ENCODE assay signal across 8 mouse cellular contexts in the genomic region with DNA sequence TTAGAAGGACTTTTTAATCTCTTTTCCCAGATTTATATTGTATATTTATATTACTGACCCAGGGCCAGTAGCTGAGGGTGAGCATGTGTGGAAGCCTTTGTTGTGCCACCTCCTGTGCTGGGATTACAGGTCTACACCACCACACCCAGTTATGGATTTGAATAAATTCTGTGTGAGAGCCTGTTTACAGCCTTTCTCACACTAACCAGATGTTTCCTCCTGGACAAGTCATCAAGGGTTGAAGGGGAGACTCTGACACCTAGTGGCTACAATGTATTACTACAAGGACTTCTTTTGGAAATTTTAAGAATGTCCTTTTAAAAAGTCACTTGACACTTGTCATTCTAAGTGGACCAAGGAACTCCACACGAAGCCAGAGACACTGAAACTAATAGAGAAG. TPM values are rescaled to one million over a fixed set of nuclear protein-coding genes. Genes with fewer than 3 reads are reported as not detected.
DNase-seq lines count a peak whose midpoint lies in the region; ATAC-seq lines count a peak whose summit lies in the region.

No protein-coding gene starts in this region.

- peaks cover 19% of the 10 kb centered on the region for H3K4me1 ChIP-seq in liver, embryonic 13.5 days (replicated peaks)
- H3K4me1 ChIP-seq in liver, embryonic 12.5 days, result peaks cover 21% of the 10 kb centered on the region

- no peaks in the 10 kb centered on the region for H3K9me3 ChIP-seq in liver, embryonic 13.5 days (replicated peaks)
- H3K9me3 ChIP-seq in liver, embryonic 12.5 days (replicated peaks), result no peaks in the 10 kb centered on the region

- no peak for ATAC-seq in CD4-positive, CD25-positive, alpha-beta regulatory T cell, adult 4 months
- ATAC-seq in liver, embryonic 13.5 days (ENCODE audit: low read depth), result peak; percentile 47; the same call in 1 of the 2 replicates
- no peak; the same call in 1 of the 2 replicates for ATAC-seq in liver, embryonic 12.5 days
- ATAC-seq in hematopoietic stem cell, adult 5-6 weeks (replicated peaks in 1 of 2; ENCODE audit: insufficient read depth in 1 of 2, low FRiP score in 2 of 2, low TSS enrichment in 1 of 2, low read depth in 1 of 2, poor library complexity in 2 of 2, severe bottlenecking in 2 of 2), result peak; percentile 74 to 80

- H3K27me3 ChIP-seq in liver, embryonic 13.5 days, result no peaks in the 10 kb centered on the region
- H3K27me3 ChIP-seq in liver, embryonic 12.5 days (replicated peaks), result 0 out of 2 replicates have a peak, but pooled peaks cover 3% of the 10 kb centered on the region

- H3K36me3 ChIP-seq in liver, embryonic 13.5 days, result no peaks in the 10 kb centered on the region
- no peaks in the 10 kb centered on the region for H3K36me3 ChIP-seq in liver, embryonic 12.5 days

- H3K9ac ChIP-seq in liver, embryonic 13.5 days, result no peak overlapping the region
- H3K9ac ChIP-seq in liver, embryonic 12.5 days, result no peak overlapping the region

- no peak overlapping the region for H3K4me2 ChIP-seq in liver, embryonic 13.5 days
- H3K4me2 ChIP-seq in liver, embryonic 12.5 days, result no peak overlapping the region

- DNase-seq in CD4-positive, CD25-positive, alpha-beta regulatory T cell, adult 2 months (ENCODE audit: low read depth, low spot score), result peak; percentile 53
- no peak for DNase-seq in liver, embryonic 13.5 days
- DNase-seq in retina, embryonic 14.5 days (ENCODE audit: low spot score), result peak; percentile 73
- no peak for DNase-seq in thymus, postnatal 4 days
- DNase-seq in gastrocnemius, postnatal 25 days, result no peak

- H3K4me3 ChIP-seq in liver, embryonic 13.5 days (replicated peaks), result no peak overlapping the region
- no peak overlapping the region for H3K4me3 ChIP-seq in liver, embryonic 12.5 days

- H3K27ac ChIP-seq in liver, embryonic 13.5 days, result no peak overlapping the region
- H3K27ac ChIP-seq in liver, embryonic 12.5 days, result no peak overlapping the region

- 0% methylated on average over 1 of the region's 1 CpGs for WGBS in liver, embryonic 13.5 days (ENCODE audit: insufficient replicate concordance)
- 0% methylated on average over 1 of the region's 1 CpGs for WGBS in liver, embryonic 12.5 days (ENCODE audit: insufficient replicate concordance)

RNA-seq across cellular contexts. Expression of gene Crybg1, which starts 28.7 kb away (rescaled TPM):
- 10 to 100 TPM; 23.9 to 24.8 TPM for polyA plus RNA-seq in CD4-positive, CD25-positive, alpha-beta regulatory T cell, adult 4 months (2017; shearing (Covaris generic))
- polyA plus RNA-seq in liver, embryonic 13.5 days (2015; fragmentation: Nextera tagmentation; extraction: Ambion mirVana), result 0.24 and 0.27 TPM in 2 replicates
- 0.30 and 0.36 TPM in 2 replicates for polyA plus RNA-seq in liver, embryonic 12.5 days (2016; fragmentation: Nextera tagmentation; extraction: Ambion mirVana)
- total RNA-seq in hematopoietic stem cell, adult 5-6 weeks (2017), result 3.6 and 7.6 TPM in 2 replicates
- total RNA-seq in gastrocnemius, postnatal 25 days (2021), result 1 to 10 TPM; 1.2 to 1.3 TPM

Comparison
In these comparisons a context has a peak if more than half of its experiments do, and no peak if none do; other contexts are left out.
1. ATAC-seq: peak in liver, embryonic 13.5 days (single experiment) and hematopoietic stem cell, adult 5-6 weeks (2 of 2); none in CD4-positive, CD25-positive, alpha-beta regulatory T cell, adult 4 months (single experiment) and liver, embryonic 12.5 days (single experiment).
2. DNase-seq: peak in CD4-positive, CD25-positive, alpha-beta regulatory T cell, adult 2 months (single experiment) and retina, embryonic 14.5 days (single experiment); none in liver, embryonic 13.5 days (single experiment), thymus, postnatal 4 days (single experiment) and gastrocnemius, postnatal 25 days (single experiment).
3. RNA of gene Crybg1, which starts 28.7 kb away (polyA plus RNA-seq): 23.9 to 24.8 TPM in CD4-positive, CD25-positive, alpha-beta regulatory T cell, adult 4 months; 0.30 to 0.36 TPM in liver, embryonic 12.5 days and 0.24 to 0.27 TPM in liver, embryonic 13.5 days; every median in the first group is over 10 times any median in the second.